Mouse (Mus musculus): ENCODE measurements around the gene Olfr930. TPM values are rescaled to one million over a fixed set of nuclear protein-coding genes. Genes with fewer than 3 reads are reported as not detected.

Gene Olfr930
- total RNA-seq (2021): not detected
- long read RNA-seq, experiment 1: 0 reads
- long read RNA-seq, experiment 2: 0 reads

DNA sequence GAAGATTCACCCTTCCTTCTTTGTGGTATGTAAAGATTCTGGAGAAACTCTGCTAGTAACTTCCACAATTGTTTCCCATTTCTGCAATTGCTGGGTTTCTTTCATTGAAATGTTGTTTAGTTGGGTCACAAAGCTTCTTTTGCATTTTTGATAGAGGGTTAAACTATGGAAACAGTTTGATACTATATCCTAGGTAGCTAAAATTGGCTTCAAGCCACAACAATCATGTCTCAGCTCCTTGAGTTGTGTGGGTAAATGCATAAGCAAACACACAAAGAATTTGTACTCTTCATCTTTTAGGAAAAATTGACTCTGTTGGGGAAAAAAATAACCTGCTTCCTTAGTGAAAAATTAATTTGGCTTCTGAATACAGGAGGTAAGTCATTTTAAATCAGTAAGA is at the start of gene Olfr930:
Gene Olfr930, plus strand, starts transcription at position 301 of the 400 bp plus-strand sequence.
- no peak for DNase-seq (ENCODE audit: low spot score in 2 of 2)

DNA sequence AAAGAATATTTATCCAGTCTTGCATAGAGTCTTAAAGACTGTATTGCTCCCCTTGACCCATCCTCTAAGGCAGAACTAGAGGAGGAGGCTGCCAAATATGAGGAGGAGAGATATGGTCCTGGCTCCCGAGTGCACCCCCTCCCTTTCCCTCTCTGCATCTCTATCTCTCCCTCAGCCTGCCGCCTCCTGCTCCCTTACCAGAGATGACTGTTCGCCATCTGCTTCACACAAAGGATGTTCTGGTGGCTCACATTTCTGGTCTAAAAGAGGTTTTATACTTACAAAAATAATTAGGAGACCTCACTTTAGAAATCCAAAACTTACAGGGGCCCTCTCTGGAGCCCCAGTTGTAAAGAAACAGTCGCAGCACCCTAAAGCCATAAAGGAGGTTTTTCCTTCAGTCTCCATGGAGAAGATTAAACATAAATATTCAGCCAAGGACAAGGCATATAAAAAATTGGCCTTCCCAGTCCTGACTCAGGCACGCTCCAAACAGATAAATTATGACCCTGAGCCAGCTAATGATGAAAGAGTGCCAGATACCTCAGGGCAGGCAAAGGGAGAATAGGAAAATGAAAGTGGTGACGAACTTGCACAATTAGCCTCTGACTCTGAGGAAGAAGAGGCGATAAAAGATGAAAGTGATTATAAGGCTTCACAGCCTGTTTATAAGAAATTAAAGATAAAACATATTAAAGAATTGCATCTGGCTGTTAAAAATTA is 24.0 kb downstream of the Olfr930 start:
- DNase-seq (ENCODE audit: low spot score in 2 of 2): no peak

DNA sequence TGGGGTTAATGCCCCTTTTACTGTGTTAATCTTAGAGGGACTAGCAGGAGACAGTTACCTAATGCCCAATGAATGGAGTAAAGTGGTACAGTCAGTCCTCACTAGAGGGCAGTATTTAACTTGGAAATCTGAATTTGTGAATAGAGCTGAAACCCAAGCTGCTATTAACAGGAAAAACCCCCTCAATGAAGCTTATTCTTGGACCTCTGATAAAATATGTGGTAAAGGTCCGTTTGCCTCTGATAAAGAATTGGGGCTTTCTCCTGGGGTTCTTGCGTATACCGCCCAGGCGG is 24.5 kb downstream of the Olfr930 start:
- DNase-seq (ENCODE audit: low spot score in 2 of 2): no peak

DNA sequence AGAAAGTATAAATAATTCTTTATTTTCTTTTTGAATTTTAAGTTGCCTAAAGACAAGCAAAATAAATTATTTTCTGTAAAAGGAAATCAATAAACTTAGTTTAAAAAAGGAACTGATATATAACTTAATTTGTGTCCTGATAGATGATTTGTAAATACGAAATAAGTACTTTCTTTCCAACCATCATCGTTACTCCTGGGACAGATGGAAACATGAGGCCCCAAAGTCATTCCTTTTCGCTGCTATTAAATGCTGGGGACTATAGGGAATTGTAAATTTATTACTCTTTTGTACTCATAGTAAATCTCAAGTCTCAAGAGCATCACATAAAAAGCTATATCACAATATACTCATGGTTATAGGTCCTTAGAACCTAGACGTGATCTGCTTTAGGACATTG is 42.4 kb downstream of the Olfr930 start, which contains the start of gene Olfr933:
Gene Olfr933, plus strand, starts transcription at position 301 of the 400 bp plus-strand sequence.
- DNase-seq (ENCODE audit: low spot score in 2 of 2): no peak

Other genes starting within 250 kb of the Olfr930 start
- not detected for gene Olfr919, start 226.1 kb upstream of the Olfr930 start, total RNA-seq (2021)
- gene Vwa5a, start 211.5 kb upstream of the Olfr930 start, total RNA-seq (2021): 10 to 100 TPM; 41.1 to 43.6 TPM
- under 1 TPM; 0.19 to 0.33 TPM for gene Olfr920, start 177.5 kb upstream of the Olfr930 start, total RNA-seq (2021)
- gene Olfr921, start 156.7 kb upstream of the Olfr930 start, total RNA-seq (2021): not detected
- gene Olfr922, start 115.2 kb upstream of the Olfr930 start, total RNA-seq (2021): not detected
- not detected for gene Olfr923, start 103.3 kb upstream of the Olfr930 start, total RNA-seq (2021)
- gene Olfr924, start 85.4 kb upstream of the Olfr930 start, total RNA-seq (2021): not detected
- gene Olfr26, start 74.7 kb upstream of the Olfr930 start, total RNA-seq (2021): not detected
- gene Olfr926, start 52.7 kb upstream of the Olfr930 start, total RNA-seq (2021): not detected
- gene Olfr933, start 42.5 kb downstream of the Olfr930 start, total RNA-seq (2021): not detected
- gene Olfr934, start 58.5 kb downstream of the Olfr930 start, total RNA-seq (2021): not detected
- not detected for gene Olfr935, start 69.9 kb downstream of the Olfr930 start, total RNA-seq (2021)
- gene Olfr146, start 93.6 kb downstream of the Olfr930 start, total RNA-seq (2021): not detected
- not detected for gene Olfr937, start 135.1 kb downstream of the Olfr930 start, total RNA-seq (2021)
- not detected for gene Olfr938, start 149.1 kb downstream of the Olfr930 start, total RNA-seq (2021)
- gene Olfr27, start 198.3 kb downstream of the Olfr930 start, total RNA-seq (2021): not detected
- gene Olfr943, start 236.5 kb downstream of the Olfr930 start, total RNA-seq (2021): not detected

Measured in adrenal gland, adult 18-20 months (tissue).